ENCODE assay signal across 16 mouse cellular contexts in the genomic region with DNA sequence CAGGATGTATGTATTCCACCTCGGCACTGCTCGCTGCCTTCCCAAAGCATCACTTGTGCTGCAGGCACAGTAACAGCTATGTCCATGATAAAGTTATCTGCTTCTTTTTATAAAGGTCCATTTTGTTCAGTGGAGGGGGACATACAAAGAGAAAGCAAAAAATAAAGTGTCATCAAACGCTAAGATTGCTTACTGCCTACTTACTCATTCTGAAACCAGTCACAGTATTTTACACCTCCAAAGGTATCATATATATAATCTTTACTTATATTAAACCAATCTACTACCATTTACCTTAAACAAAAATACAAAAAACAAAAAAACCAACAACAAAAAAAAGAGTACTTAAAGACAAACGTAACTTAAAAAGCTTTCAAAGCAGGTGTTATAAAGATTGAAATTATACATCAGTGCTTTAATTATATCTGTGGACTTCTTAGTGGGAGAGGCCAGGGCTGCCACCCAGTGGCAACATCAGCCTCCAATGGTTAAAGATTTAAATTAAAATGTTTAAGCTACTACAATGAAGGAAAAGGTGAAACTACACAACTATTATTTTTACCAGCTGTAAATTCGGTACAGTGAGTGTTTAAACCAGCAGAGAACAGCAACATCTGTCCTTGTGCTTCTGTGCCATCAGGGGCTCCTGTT. TPM values are rescaled to one million over a fixed set of nuclear protein-coding genes. Genes with fewer than 3 reads are reported as not detected.
DNase-seq lines count a peak whose midpoint lies in the region; ATAC-seq and TF ChIP-seq lines count a peak whose summit lies in the region.
"Had no signal": no experiment of that assay in that cellular context is flagged by ENCODE, and none has a peak within 500 bp of the region (broad histone marks: within the 10 kb centered on the region; RNA-seq: fewer than 3 reads in every experiment).

No protein-coding gene starts in this region.

- TF ChIP-seq POLR2A in heart, adult 2 months (IDR thresholded peaks at IDR 0.05; ENCODE audit: insufficient read depth, low read depth, low read length): no peak
- no peak for TF ChIP-seq POLR2A in brain, embryonic 14.5 days (IDR thresholded peaks at IDR 0.05; ENCODE audit: borderline replicate concordance, extremely low read depth, insufficient read depth, insufficient read length, poor library complexity, severe bottlenecking)

- peak; percentile 65 for TF ChIP-seq CTCF in heart, adult 2 months (IDR thresholded peaks at IDR 0.05)
- peak; percentile 52 for TF ChIP-seq CTCF in lung, postnatal 0 days (IDR thresholded peaks at IDR 0.05)
- peak; percentile 2; the same call in 1 of the 2 replicates for TF ChIP-seq CTCF in brain, embryonic 14.5 days (IDR thresholded peaks at IDR 0.05; ENCODE audit: borderline replicate concordance, extremely low read depth, insufficient read depth, insufficient read length)

- no peak overlapping the region for H3K4me3 ChIP-seq in heart, adult 2 months
- no peak overlapping the region for H3K4me3 ChIP-seq in lung, postnatal 0 days (ENCODE audit: low read depth, low read length)
- H3K4me3 ChIP-seq: embryonic facial prominence, embryonic 12.5 days; hindbrain, embryonic 13.5 days; neural tube, embryonic 15.5 days had no signal

- no peak overlapping the region for H3K9ac ChIP-seq in heart, adult 2 months (ENCODE audit: low read depth, low read length)
- no peak overlapping the region for H3K9ac ChIP-seq in lung, postnatal 0 days (replicated peaks; ENCODE audit: low read depth)
- H3K9ac ChIP-seq: embryonic facial prominence, embryonic 12.5 days; hindbrain, embryonic 13.5 days; lung, embryonic 14.5 days; neural tube, embryonic 15.5 days had no signal

- H3K36me3 ChIP-seq in heart, adult 2 months (ENCODE audit: control insufficient read depth, insufficient read depth, low read length): peaks cover 68% of the 10 kb centered on the region
- H3K36me3 ChIP-seq in lung, postnatal 0 days (ENCODE audit: insufficient read depth, low read length): no peaks in the 10 kb centered on the region
- H3K36me3 ChIP-seq: neural tube, embryonic 15.5 days had no signal

- no peak overlapping the region for H3K4me2 ChIP-seq in lung, postnatal 0 days (replicated peaks; ENCODE audit: low read depth, low read length)
- H3K4me2 ChIP-seq: embryonic facial prominence, embryonic 12.5 days; hindbrain, embryonic 13.5 days; lung, embryonic 14.5 days; neural tube, embryonic 15.5 days had no signal

- no peaks in the 10 kb centered on the region for H3K9me3 ChIP-seq in lung, postnatal 0 days (ENCODE audit: low read length)
- H3K9me3 ChIP-seq: embryonic facial prominence, embryonic 12.5 days; hindbrain, embryonic 13.5 days; neural tube, embryonic 15.5 days had no signal

- no peak for DNase-seq in heart, adult 2 months
- DNase-seq in heart, adult 9 months (ENCODE audit: low spot score in 2 of 2): no peak
- DNase-seq in lung, postnatal 0 days (ENCODE audit: low spot score): no peak
- no peak for DNase-seq in lung, postnatal 36 days
- no peak for DNase-seq in brain, embryonic 14.5 days (ENCODE audit: low read depth)
- peak; percentile 43 for DNase-seq in thymus, postnatal 25 days
- no peak for DNase-seq in yolk sac, embryonic 10.5 days (ENCODE audit: low spot score)
- no peak for DNase-seq in spleen, postnatal 14 days (ENCODE audit: low spot score in 2 of 2)
- DNase-seq: adrenal gland, postnatal 14 days; gastrocnemius, postnatal 36 days; liver; lung, embryonic 14.5 days; right cerebral cortex, postnatal 4 days had no signal

- intact Hi-C loops in heart, adult 2 months (cut with DNase I): loop anchor here (2.0 kb wide), 2 partner anchors 13 to 39 kb away; no protein-coding TSS in a partner anchor

- 50% methylated on average over 5 of the region's 5 CpGs for WGBS in heart, adult 2 months
- WGBS in lung, postnatal 0 days: 83% methylated on average over 5 of the region's 5 CpGs

- H3K4me1 ChIP-seq in heart, adult 2 months (ENCODE audit: control insufficient read depth, insufficient read depth, low read length): peaks cover 8% of the 10 kb centered on the region
- H3K4me1 ChIP-seq in lung, postnatal 0 days (ENCODE audit: insufficient read depth, low read depth, low read length): peaks cover 4% of the 10 kb centered on the region; the same call in 1 of the 2 replicates
- H3K4me1 ChIP-seq: embryonic facial prominence, embryonic 12.5 days; hindbrain, embryonic 13.5 days; neural tube, embryonic 15.5 days had no signal

- ATAC-seq in lung, postnatal 0 days: no peak

- H3K27ac ChIP-seq in heart, adult 2 months: peak overlapping the region; percentile 64; the same call in 1 of the 2 replicates
- no peak overlapping the region for H3K27ac ChIP-seq in lung, postnatal 0 days (ENCODE audit: low read length)
- H3K27ac ChIP-seq: embryonic facial prominence, embryonic 12.5 days; hindbrain, embryonic 13.5 days; neural tube, embryonic 15.5 days had no signal

- TF ChIP-seq EP300 in heart, adult 2 months (IDR thresholded peaks at IDR 0.05; ENCODE audit: insufficient read depth, low read depth, low read length): no peak
- TF ChIP-seq EP300 in lung, postnatal 0 days (IDR thresholded peaks at IDR 0.05): no peak

- no peaks in the 10 kb centered on the region for H3K27me3 ChIP-seq in heart, adult 2 months (ENCODE audit: control insufficient read depth, insufficient read depth, low read length)
- no peaks in the 10 kb centered on the region for H3K27me3 ChIP-seq in lung, postnatal 0 days (replicated peaks; ENCODE audit: insufficient read depth, low read length)
- H3K27me3 ChIP-seq: embryonic facial prominence, embryonic 12.5 days; hindbrain, embryonic 13.5 days; neural tube, embryonic 15.5 days had no signal

- peaks cover 2% of the 10 kb centered on the region; the same call in 1 of the 2 replicates for H3K79me2 ChIP-seq in heart, adult 2 months (replicated peaks; ENCODE audit: control insufficient read depth, insufficient read depth, low read length)

RNA-seq across cellular contexts. Expression of gene Il20rb, which starts 7.1 kb away (rescaled TPM):
- total RNA-seq in heart, adult 2 months (2021): 1 to 10 TPM in 1 of 2 experiments, under 1 TPM in 1; 0.86 to 1.6 TPM
- polyA plus RNA-seq in heart, adult 2 months (2012; rRNA removed): 1.7 and 2.0 TPM in 2 replicates
- 1.9 and 2.2 TPM in 2 replicates for polyA plus RNA-seq in lung, postnatal 0 days (2015; fragmentation: Nextera tagmentation; extraction: Ambion mirVana)
- polyA plus RNA-seq in brain, embryonic 14.5 days (2012; rRNA removed): 2.2 and 2.4 TPM in 2 replicates

RNA-seq across cellular contexts. Expression of gene Nck1, which starts 52.2 kb away (rescaled TPM):
- total RNA-seq in heart, adult 2 months (2021): 10 to 100 TPM; 41.7 to 47.5 TPM
- polyA plus RNA-seq in heart, adult 2 months (2012; rRNA removed): 7.0 and 19.6 TPM in 2 replicates
- polyA plus RNA-seq in lung, postnatal 0 days (2015; fragmentation: Nextera tagmentation; extraction: Ambion mirVana): 77.9 and 87.8 TPM in 2 replicates
- 29.3 and 32.9 TPM in 2 replicates for polyA plus RNA-seq in brain, embryonic 14.5 days (2012; rRNA removed)

Comparison
In these comparisons a context has a peak if more than half of its experiments do, and no peak if none do; other contexts are left out.
1. CTCF ChIP-seq: peak in every context shown above with its lines; median percentile 65 in heart, adult 2 months; 52 in lung, postnatal 0 days; 2 in brain, embryonic 14.5 days.